Mouse (Mus musculus) B cell, adult 67 days (primary cell): ENCODE results near the gene Rfx8. TPM values are rescaled to one million over a fixed set of nuclear protein-coding genes. Genes with fewer than 3 reads are reported as not detected.

Experiments
- total RNA-seq, 2 experiments: library from RNA; stranded (reverse); gene quantifications; 4 replicates each; pipeline ENCODE4 v1.2.4; 2023

Rfx8 gene
- total RNA-seq, result not detected

DNA sequence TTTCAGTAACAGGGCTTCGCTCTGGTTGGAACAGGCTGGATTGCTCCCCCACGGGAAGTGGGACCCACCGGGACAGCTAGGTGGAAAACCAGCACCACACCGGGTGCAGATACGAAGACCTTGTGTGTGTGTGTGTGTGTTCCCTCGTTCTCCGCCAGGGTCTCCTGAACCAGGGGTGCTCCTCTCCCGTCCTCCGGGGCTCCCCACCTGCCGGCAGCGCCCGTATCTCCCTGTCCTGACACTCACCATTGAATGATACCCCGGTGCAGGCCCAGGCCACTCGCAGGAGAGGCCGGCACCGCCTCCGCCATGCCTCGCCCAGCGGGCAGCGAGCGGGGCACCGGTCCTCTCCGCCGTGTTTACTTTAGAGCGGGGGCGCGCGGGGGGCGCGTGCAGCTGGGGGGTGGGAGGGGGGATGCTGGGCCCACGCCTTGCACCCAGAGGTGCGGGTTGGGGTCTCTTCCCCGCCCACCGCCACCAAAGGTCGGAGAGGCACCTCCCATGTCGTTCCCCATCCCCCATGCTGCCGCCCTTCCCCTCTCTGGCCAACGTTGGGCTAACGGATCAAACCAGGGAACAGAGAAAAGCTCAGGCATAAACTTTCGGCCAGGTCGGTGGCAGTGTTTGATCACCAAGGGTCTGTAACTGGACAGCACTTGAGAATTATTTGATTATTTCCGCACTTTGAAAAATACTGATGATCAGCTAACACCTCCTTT, at the start of gene Rfx8:
Gene Rfx8, minus strand, starts transcription at position 366 of the 719 bp plus-strand sequence.

DNA sequence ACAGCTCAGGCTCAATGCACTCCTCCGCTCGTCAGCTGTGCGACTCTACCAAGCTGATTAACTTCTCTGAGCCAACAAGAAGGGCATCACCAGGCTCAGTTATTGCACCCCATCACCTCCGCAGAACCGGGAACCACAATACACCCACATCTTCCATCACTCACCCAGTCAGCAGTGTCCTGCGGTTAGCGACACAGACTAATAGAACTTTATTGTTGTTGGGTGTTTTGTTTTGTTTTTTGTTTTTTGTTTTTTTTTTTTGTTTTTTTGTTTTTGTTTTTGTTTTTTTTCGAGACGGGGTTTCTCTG, 69.6 kb downstream of the Rfx8 start, which contains the start of gene Creg2:
Gene Creg2, minus strand, starts transcription at position 234 of the 308 bp plus-strand sequence.

Other genes starting within 250 kb of the Rfx8 start
- gene Tbc1d8, start 242.2 kb downstream of the Rfx8 start, total RNA-seq, result 1 to 10 TPM in 1 of 2 experiments, under 1 TPM in 1; 0.92 to 2.7 TPM
- gene Cnot11, start 186.0 kb downstream of the Rfx8 start, total RNA-seq, result 10 to 100 TPM; 26.2 to 29.3 TPM
- gene Rnf149, start 143.6 kb downstream of the Rfx8 start, total RNA-seq, result 10 to 100 TPM; 13.7 to 15.3 TPM
- not detected for gene Creg2, start 69.5 kb downstream of the Rfx8 start, total RNA-seq
- gene Gm3646, start 84.3 kb upstream of the Rfx8 start, total RNA-seq, result not detected
- gene Map4k4, start 179.9 kb upstream of the Rfx8 start, total RNA-seq, result 100 to 1,000 TPM; 219 to 232 TPM